Mouse (Mus musculus) 3T3-L1 (cell line): ENCODE measurements around the gene Srd5a1.
"Not testable (repeated sequence)": the region's sequence is repeated elsewhere in the genome, so short reads cannot be mapped to it uniquely, and the experiment has no call there.

Source experiments
- DNase-seq: peaks from one replicate; pipeline ENCODE4 v3.0.0-alpha.2; 2015; ENCODE audit warnings: low read depth, low spot score

The Srd5a1 gene

GRCm38 (mm10) chr13:69611398-69612174 is at the start of gene Srd5a1:
TSS of gene Srd5a1 (minus strand) at chr13:69611442.
- DNase-seq, result peak; percentile 99

GRCm38 (mm10) chr13:69654508-69654907 is 43.3 kb upstream of the Srd5a1 start:
- DNase-seq, result no peak

DNA sequence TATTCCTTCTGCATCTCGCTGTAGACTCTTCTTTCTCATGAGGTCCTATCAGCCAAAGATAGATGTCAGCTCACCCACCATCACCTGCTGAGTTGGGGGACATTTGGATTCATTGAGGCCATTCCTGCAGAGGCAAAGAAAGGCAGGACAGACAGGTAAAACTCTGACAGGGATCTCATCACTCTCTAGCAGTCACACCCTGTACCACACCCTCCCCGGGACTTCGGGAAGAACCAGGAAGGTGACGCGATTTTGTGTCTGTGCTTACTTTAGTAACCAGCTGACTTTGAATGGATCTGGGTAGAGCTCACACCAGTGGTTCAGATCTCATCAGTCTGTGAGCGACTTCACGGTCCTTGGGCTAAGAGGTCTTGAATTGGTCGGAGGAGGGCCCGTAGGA is 35.2 kb upstream of the Srd5a1 start:
- DNase-seq, result no peak

DNA sequence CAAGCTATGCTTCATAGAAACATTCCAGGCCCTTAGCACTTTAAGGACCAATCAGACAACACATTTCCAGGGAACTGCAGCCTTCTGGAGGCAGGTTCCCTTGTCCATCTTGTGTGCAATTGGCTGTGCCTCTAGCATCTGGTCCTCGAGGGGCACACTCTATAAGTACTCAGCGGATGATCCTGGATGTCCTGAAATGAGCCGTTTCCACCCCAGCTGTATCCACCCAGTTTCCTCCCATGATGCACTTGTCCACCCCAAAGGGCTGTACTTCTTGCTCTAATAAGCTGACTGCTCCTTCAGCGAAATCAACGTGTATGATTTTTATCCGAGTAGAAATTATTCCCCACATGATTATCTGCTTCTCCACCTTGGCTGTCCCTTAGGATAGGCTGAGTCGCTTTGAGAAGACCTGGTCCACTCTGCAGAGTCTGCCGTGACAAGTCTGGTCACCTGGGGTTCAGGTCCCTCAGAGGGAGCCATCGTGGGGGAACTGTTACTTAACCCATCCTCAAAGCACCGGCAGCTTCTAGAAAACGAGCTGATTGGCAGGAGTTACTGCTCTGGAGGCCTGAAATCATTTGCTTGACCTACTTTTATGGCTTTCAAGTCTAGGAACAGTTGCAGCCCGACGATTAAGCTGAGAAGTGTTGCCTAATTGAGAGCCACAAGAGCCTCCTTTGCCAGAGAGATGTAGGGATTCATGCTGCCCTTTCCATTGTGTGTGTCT is 34.6 kb upstream of the Srd5a1 start:
- DNase-seq, result no peak

DNA sequence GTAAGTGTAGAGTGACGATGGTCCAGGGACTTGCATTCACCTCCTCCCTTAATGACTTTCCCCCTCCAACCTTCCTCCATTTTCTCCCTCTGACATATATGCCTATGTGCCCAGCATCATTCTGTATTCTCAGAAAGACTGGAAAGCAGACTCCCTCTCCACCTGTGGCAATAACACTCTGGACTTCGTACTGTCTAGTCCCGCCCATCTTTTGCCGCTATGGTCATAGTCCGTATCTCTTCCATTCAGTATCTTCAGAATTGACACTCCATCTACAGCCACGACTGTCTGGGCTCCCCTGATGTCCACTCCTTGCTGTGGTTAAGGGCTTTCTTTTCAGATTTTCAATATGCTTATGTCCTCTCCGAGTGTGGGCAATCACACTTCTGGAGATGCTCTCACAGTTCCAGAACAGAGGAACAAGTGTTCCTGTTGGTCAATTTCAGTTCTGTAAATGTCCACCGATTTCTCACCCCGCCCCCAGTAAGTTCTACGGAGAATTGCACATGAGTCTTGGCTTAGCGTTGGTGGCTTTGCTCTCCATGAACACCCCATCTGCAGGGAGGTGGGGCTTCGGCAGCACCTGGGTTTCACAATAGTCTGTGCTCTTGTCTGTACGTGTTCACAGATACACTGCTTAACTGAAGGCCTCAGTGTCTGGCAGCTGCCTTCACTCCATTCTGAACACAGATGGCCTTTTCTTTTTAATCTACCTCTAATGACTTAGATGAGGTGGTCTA is 33.4 kb upstream of the Srd5a1 start:
- DNase-seq, result no peak

DNA sequence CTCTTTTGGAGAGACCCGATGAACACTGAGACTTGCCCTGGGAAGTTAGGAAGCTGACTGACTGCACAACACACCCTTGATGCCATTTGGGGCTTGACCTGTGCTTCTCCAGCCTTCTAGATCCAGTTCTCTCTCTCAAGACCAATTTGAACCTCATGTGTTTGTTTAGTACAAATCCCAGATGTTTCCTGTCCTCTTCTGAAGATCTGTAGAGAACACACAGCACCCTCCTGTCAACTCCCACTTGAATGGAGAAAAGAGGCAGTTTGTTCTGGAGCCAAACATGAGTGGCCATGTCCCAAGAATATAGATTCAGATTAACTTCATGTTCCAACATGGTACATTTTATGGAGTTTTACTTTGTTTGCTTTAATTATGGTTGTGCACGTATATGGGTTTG is 32.7 kb upstream of the Srd5a1 start:
- DNase-seq, result no peak

GRCm38 (mm10) chr13:69642656-69643216 is 31.5 kb upstream of the Srd5a1 start:
- DNase-seq, result no peak

DNA sequence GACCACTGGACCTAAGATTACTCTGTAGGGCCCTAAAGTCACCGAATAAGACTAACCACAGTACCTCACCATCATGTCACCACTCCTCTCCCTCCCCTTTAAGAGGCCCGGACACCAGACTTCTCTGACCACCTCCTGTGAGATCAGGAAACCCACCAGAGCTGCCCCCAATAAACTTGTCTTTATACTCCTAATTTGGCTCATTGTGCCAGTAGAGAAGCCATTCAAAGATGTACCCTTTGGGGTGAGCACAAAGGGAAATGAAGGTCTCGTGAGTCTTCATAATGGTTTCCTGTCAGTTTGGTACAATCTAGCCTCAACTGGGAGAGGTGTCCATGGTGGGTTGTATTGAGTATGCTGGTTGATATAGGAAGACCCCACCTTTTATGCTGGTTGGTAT is 29.8 kb upstream of the Srd5a1 start:
- DNase-seq, result no peak

- no peak for DNase-seq
These were observed 29.3 kb upstream of the Srd5a1 start for GRCm38 (mm10) chr13:69640541-69640940.

DNA sequence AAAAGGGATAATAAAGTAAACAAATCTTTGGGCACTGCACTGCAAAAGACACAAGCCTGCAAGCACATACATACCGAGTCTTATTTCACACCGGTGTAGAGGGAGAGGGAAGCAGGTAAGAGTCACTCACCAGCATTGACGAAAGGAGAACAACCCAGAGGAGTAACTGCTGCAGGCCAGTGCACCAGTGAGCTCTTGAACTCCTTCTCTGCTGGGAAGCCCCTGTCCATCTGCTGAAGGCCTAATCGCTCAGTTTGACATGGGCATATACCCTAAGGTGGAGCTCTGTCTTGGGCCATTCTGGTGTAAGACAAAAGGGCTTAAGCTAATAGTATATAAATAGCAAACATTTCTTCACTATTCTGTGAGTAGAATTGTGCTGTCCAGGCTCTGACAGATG is 28.9 kb upstream of the Srd5a1 start:
- DNase-seq, result no peak

DNA sequence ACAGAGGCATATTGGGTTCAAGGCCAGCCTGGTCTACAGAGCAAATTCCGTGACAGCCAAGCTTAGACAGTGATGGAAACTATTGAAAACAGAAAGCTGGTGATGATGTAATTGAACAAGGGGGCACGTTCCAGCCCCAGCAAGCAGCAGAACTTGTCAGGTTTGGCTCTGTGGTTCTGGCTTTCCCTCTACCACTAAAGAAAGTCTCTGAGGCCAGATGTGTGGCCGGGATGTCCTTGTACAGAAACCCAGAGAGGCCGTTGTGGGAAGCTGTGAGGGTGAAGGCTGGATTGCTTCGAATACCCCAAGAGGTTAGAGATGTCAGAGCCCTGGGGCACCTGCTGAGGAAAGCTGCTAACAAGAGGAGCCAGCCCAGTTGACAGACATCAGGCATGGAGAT is 28.0 kb upstream of the Srd5a1 start:
- DNase-seq, result no peak

- no peak for DNase-seq
These were observed 26.9 kb upstream of the Srd5a1 start for GRCm38 (mm10) chr13:69638108-69638626.

DNA sequence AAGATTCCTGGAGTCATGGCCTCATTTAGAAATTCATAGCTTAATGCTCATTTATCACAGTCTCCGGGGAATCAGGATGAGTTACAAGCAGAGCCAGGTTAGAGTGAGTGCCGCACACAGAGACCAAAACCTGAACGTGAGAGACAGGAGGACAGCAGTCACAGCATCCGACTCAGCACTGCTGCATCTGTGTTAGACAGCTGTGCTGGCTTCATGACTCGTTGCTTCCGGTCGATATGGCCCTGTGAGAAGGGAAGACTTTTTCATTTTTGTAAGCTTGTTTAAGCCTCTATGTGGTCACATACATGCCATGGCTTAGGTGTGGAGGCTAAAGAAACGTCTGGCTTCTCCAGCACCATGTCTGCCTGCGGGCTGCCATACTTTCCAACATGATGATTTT is 26.4 kb upstream of the Srd5a1 start:
- peak; percentile 42 for DNase-seq

GRCm38 (mm10) chr13:69636816-69637215 is 25.6 kb upstream of the Srd5a1 start:
- no peak for DNase-seq

- DNase-seq, result no peak
These were observed 25.1 kb upstream of the Srd5a1 start for GRCm38 (mm10) chr13:69636375-69636774.

DNA sequence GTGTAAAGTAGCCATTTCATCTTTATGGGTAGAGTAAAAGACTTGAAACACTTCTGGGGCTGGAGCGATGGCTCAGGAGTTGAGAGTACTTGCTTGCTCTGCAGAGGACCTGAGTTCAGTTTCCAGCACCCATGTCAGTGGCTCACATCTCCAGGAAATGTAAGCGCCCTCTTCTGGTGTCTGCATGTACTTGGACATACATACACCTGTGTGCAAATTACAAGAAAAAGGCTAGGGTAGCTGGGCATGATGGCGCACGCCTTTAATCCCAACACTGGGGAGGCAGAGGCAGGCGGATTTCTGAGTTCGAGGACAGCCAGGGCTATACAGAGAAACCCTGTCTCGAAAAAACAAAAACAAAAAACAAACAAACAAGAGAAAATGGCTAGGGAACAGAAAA is 24.6 kb upstream of the Srd5a1 start:
- not testable (repeated sequence) for DNase-seq

- DNase-seq, result no peak
These were observed 22.7 kb upstream of the Srd5a1 start for GRCm38 (mm10) chr13:69633988-69634387.

DNA sequence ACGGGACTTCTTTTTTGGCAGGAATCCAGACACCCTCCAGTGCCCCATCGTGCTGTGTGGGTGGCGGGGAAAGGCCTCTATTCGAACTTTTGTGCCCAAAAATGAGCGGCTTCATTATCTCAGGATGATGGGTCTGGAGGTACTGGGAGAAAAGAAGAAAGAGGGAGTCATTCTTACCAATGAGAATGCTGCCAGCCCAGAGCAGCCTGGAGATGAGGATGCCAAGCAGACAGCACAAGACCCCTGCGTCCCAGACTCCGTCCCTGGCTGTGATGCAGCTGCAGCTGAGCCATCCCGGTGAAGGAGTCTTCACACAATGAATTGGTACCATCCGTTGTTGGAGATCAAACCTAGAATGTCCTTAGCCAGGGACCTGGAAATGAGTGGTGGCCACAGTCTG is 22.3 kb upstream of the Srd5a1 start:
- DNase-seq, result no peak

DNA sequence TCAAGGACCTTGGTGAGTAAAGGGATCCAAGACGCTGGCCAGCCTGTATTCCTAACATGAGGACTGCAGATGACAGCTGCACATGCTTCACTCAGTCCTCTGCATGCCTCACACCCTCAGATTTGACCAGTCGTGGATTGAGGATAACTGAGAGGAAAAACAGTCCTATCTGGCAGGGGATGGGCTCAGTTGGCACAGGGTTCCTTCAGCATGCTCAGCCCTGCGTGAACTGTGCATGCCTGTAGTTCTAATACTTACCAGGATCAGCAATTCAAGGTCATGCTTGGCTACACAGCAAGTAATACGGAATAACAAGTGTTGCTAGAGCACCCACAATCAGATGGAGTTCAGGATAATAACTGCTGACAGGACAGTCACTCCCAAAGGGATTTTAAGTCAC is 20.4 kb upstream of the Srd5a1 start:
- no peak for DNase-seq

GRCm38 (mm10) chr13:69631111-69631510 is 19.9 kb upstream of the Srd5a1 start:
- DNase-seq, result no peak

GRCm38 (mm10) chr13:69630576-69630975 is 19.3 kb upstream of the Srd5a1 start:
- no peak for DNase-seq

GRCm38 (mm10) chr13:69627941-69628340 is 16.7 kb upstream of the Srd5a1 start:
- no peak for DNase-seq
